Mouse (Mus musculus) naive thymus-derived CD4-positive, alpha-beta T cell, adult 2 months (primary cell): ENCODE measurements around the gene Tango2.

Source experiments
- DNase-seq: peaks from one replicate; pipeline ENCODE4 v3.0.0-alpha.2; 2011; ENCODE audit warnings: low read depth

The Tango2 gene

GRCm38 (mm10) chr16:18253866-18254265 lies 94.0 kb downstream of the Tango2 start:
- DNase-seq: no peak

GRCm38 (mm10) chr16:18252736-18253135 lies 95.2 kb downstream of the Tango2 start:
- DNase-seq: no peak

GRCm38 (mm10) chr16:18250828-18251790 lies 96.8 kb downstream of the Tango2 start:
- DNase-seq: no peak
